Mouse (Mus musculus) spleen, adult 2 months (tissue): ENCODE results near the gene Cript. TPM values are rescaled to one million over a fixed set of nuclear protein-coding genes. Genes with fewer than 3 reads are reported as not detected.
"Not testable (repeated sequence)": the region's sequence is repeated elsewhere in the genome, so short reads cannot be mapped to it uniquely, and the experiment has no call there.

Experiments used
- DNase-seq, 2 experiments: peaks; one replicate each; pipeline versions ENCODE4 v3.0.0 to v3.0.0-alpha.2; 2012 to 2021; ENCODE audit warnings: low spot score in 2 of 2, low read depth in 1 of 2
- H3K27ac ChIP-seq: fragments of 200-500 bp; 2 replicates; pipeline ENCODE4 v1.5.1; 2012; ENCODE audit warnings: low read length, inconsistent platforms; ENCODE audit not compliant: insufficient read depth
- H3K27me3 ChIP-seq: fragments of 200-500 bp; 2 replicates; pipeline ENCODE4 v1.6.1; 2012; ENCODE audit warnings: mild to moderate bottlenecking, moderate library complexity, low read length, inconsistent platforms; ENCODE audit not compliant: control insufficient read depth, insufficient read depth
- H3K36me3 ChIP-seq: fragments of 200-500 bp; 2 replicates; pipeline ENCODE4 v1.6.1; 2012; ENCODE audit warnings: mild to moderate bottlenecking, low read length, inconsistent platforms; ENCODE audit not compliant: control insufficient read depth, insufficient read depth
- H3K4me1 ChIP-seq: fragments of 200-500 bp; 2 replicates; pipeline ENCODE4 v1.6.1; 2011; ENCODE audit warnings: inconsistent platforms; ENCODE audit not compliant: control insufficient read depth, insufficient read depth, insufficient read length
- H3K4me3 ChIP-seq: fragments of 200-500 bp; 2 replicates; pipeline ENCODE4 v1.5.1; 2011; ENCODE audit warnings: mild to moderate bottlenecking, inconsistent platforms; ENCODE audit not compliant: insufficient read depth, insufficient read length; ENCODE audit errors: extremely low read depth
- CTCF ChIP-seq: fragments of 200-500 bp; IDR thresholded peaks from 2 replicates; pipeline ENCODE4 v1.5.1; 2011; ENCODE audit warnings: mild to moderate bottlenecking, inconsistent platforms; ENCODE audit not compliant: insufficient read depth, insufficient read length, insufficient replicate concordance; ENCODE audit errors: extremely low read depth
- POLR2A ChIP-seq: fragments of 200-500 bp; IDR thresholded peaks from 2 replicates; pipeline ENCODE4 v1.6.1; 2011; ENCODE audit warnings: low read depth, low read length, inconsistent platforms
- WGBS: fragments of 180-500 bp; shearing (Covaris S2); methylation state at CpG from one replicate; pipeline ENCODE4 v1.1.7; 2018; 5-methylcytosine and 5-hydroxymethylcytosine counted together
- polyA plus RNA-seq: library from polyadenylated mRNA; depleted of rRNA; stranded (reverse); fragments of >200 nt; gene quantifications from 2 replicates; pipeline ENCODE4 v1.2.3, GENCODE M21; 2012; rRNA removed

Gene Cript
- polyA plus RNA-seq, 1 experiment: 5.0 TPM

DNA sequence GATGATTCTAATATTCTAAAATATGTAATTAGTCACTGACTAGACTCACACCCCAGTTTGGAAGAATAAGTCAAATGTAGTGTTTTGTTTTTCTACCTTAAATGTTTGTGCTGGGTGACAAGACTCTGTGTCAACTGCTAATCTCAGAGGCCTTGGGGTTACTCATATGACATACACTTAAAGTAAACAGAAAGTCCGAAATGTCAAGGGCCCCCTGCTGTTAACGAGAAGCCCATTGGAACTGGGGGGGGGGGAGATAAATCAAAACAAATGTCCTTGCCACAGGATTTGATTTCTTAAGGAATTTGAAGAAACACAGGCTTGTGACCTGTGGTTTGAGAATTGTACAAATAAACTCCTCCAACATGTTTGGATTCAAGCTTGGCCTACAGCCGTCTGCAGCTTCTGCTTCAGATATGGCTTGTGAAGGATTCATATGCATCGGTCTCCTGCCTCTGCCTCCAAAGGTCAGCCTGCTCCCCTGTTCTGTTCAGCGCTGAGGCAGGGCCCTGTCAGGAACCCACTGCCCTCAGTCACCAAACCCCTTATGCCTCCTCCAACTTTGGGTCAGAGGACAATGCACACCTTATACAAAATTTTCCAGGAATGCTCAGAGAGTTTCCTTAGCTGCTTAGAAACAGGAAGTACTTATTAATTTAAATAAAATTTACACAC, 47.6 kb downstream of the Cript start:
- no peak overlapping the region for H3K27ac ChIP-seq
- no peak for TF ChIP-seq CTCF
- TF ChIP-seq POLR2A: no peak
- H3K4me1 ChIP-seq: no peaks in the 10 kb centered on the region
- DNase-seq: no peak
- whole genome bisulfite sequencing: 86% methylated on average over 5 of the region's 5 CpGs
- H3K36me3 ChIP-seq: no peaks in the 10 kb centered on the region
- H3K27me3 ChIP-seq: no peaks in the 10 kb centered on the region
- no peak overlapping the region for H3K4me3 ChIP-seq

GRCm38 (mm10) chr17:87073470-87073869, 48.1 kb downstream of the Cript start:
- H3K4me1 ChIP-seq: no peaks in the 10 kb centered on the region

DNA sequence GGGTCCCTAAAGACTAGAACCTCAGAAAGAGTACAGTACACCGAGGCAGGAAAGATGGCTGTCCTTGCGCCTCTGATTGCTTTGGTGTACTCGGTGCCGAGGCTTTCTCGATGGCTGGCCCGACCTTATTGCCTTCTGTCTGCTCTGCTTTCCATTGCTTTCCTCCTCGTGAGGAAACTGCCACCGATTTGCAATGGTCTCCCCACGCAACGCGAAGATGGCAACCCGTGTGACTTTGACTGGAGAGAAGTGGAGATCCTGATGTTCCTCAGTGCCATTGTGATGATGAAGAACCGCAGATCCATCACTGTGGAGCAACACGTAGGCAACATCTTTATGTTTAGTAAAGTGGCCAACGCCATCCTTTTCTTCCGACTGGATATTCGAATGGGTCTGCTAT, 52.9 kb downstream of the Cript start:
- not testable (repeated sequence) for H3K27me3 ChIP-seq, H3K4me3 ChIP-seq, DNase-seq, H3K36me3 ChIP-seq, H3K4me1 ChIP-seq, H3K27ac ChIP-seq
- 96% methylated on average over 17 of the region's 17 CpGs for WGBS

More at GRCm38 (mm10) chr17:87073470-87073869, 48.1 kb downstream of the Cript start:
- no peak overlapping the region for H3K4me3 ChIP-seq
- no peak for TF ChIP-seq POLR2A
- no peak for TF ChIP-seq CTCF
- DNase-seq: no peak
- H3K27ac ChIP-seq: no peak overlapping the region
- no peaks in the 10 kb centered on the region for H3K27me3 ChIP-seq
- no peaks in the 10 kb centered on the region for H3K36me3 ChIP-seq

DNA sequence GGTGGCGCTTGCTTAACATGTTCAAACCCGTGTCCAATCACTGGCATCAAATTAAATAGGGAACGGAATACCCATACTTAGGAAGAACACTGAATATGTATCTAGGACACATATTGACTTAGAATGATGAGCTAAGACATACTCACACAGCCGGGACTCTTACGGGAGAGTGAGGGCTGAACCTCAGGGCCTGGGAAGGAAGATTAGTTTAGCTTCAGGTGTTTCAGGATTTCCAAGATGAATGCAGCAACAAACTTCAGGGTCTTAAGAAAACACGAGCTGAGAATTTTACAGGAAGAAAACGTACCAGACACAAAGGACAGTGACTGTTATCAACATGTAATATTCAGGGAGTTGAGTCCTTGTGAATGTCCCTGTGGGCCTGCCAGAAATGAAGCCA, 55.4 kb downstream of the Cript start:
- no peaks in the 10 kb centered on the region for H3K36me3 ChIP-seq
- 91% methylated on average over 7 of the region's 7 CpGs for WGBS

GRCm38 (mm10) chr17:87082547-87082946, 57.2 kb downstream of the Cript start:
- DNase-seq: no peak
- no peak overlapping the region for H3K27ac ChIP-seq
- no peaks in the 10 kb centered on the region for H3K36me3 ChIP-seq
- WGBS: 65% methylated on average over 4 of the region's 4 CpGs
- H3K4me3 ChIP-seq: no peak overlapping the region
- no peaks in the 10 kb centered on the region for H3K4me1 ChIP-seq
- TF ChIP-seq CTCF (no peak), POLR2A (no peak)
- no peaks in the 10 kb centered on the region for H3K27me3 ChIP-seq

More for the DNA sequence above, 55.4 kb downstream of the Cript start:
- H3K4me1 ChIP-seq: no peaks in the 10 kb centered on the region
- TF ChIP-seq POLR2A (no peak), CTCF (no peak)
- H3K27ac ChIP-seq: no peak overlapping the region
- DNase-seq: no peak
- no peaks in the 10 kb centered on the region for H3K27me3 ChIP-seq
- no peak overlapping the region for H3K4me3 ChIP-seq

DNA sequence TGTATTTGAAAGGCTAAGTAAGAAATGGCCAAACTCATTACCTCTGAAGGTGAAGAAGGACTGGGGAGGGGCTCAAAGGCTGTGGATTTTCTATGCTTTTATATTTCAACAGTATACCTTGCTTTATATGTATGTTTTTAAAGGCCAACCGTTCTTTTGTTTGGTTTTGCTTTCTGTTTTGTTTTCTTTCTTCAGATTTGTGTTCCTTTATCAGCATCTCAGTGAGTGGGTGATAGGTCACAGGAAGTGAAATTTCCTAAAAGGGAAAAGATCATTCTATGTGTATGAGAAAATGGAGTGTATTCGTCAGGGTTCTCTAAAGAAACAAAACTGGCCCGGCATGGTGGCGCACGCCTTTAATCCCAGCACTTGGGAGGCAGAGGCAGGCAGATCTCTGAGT, 58.3 kb downstream of the Cript start:
- Histone ChIP-seq H3K36me3 (no peaks in the 10 kb centered on the region), H3K4me3 (no peak overlapping the region), H3K27me3 (no peaks in the 10 kb centered on the region), H3K4me1 (no peaks in the 10 kb centered on the region), H3K27ac (no peak overlapping the region)
- 67% methylated on average over 5 of the region's 5 CpGs for WGBS
- TF ChIP-seq CTCF (no peak), POLR2A (no peak)
- no peak for DNase-seq

Other genes starting within 250 kb of the Cript start
- not detected in 2 replicates for gene Tmem247, start 108.2 kb upstream of the Cript start, polyA plus RNA-seq
- gene Atp6v1e2, start 77.7 kb upstream of the Cript start, polyA plus RNA-seq: not detected in 2 replicates
- 18.7 and 22.8 TPM in 2 replicates for gene Rhoq, start 62.5 kb upstream of the Cript start, polyA plus RNA-seq
- gene Pigf, start 144 bp upstream of the Cript start, polyA plus RNA-seq: 2.1 and 2.2 TPM in 2 replicates
- gene Socs5, start 82.1 kb downstream of the Cript start, polyA plus RNA-seq: 6.9 and 7.9 TPM in 2 replicates
- gene Mcfd2, start 240.4 kb downstream of the Cript start, polyA plus RNA-seq: 38.5 and 47.0 TPM in 2 replicates